Mouse (Mus musculus): ENCODE measurements at regions not wholly inside any gene's neighbourhood (a gene's known extent, or its start where the extent isn't known, plus 50 kb on each side); places are given as distances from the start of the nearest gene placed in this dataset.

GRCm38 (mm10) chr11:45296772-45297171 is 555.1 kb upstream of the Clint1 start:
- no peak for ATAC-seq (replicated peaks; ENCODE audit: low FRiP score)
- Histone ChIP-seq H3K9me3 (ENCODE audit: control insufficient read depth, low read length) (no peaks in the 10 kb centered on the region), H3K27ac (ENCODE audit: low read depth, low read length) (no peak overlapping the region), H3K4me1 (replicated peaks; ENCODE audit: control insufficient read depth, insufficient read depth, low read length) (no peaks in the 10 kb centered on the region), H3K4me2 (ENCODE audit: low read depth, low read length, severe bottlenecking) (no peak overlapping the region), H3K36me3 (ENCODE audit: control insufficient read depth, insufficient read depth, low read length) (no peaks in the 10 kb centered on the region), H3K4me3 (ENCODE audit: low read depth, low read length) (no peak overlapping the region), H3K9ac (ENCODE audit: low read length) (no peak overlapping the region), H3K27me3 (ENCODE audit: control insufficient read depth, insufficient read depth, low read length) (no peaks in the 10 kb centered on the region)
- no peak for DNase-seq (ENCODE audit: low spot score)
- WGBS = 74% methylated on average over 2 of the region's 2 CpGs

DNA sequence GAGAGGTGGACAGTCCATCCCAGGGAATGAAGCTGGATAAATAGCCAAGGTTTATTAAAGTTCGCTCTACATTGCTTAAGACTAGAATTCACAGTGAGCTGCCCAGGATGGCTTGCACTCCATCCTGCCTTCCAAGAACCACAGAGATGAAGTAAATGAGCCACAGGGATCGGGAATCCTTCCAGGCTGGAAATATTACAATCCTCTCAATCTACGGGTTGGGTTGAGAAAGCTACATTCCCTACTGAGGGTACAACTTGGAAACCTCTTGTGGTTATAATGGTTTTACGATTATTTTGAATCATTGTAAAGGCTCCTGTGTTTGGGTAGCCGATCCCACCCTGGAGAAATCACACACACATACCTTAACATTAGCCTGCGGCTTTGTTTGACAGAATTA is 539.9 kb upstream of the Clint1 start:
- ATAC-seq (replicated peaks; ENCODE audit: low FRiP score) (no peak), DNase-seq (ENCODE audit: low spot score) (no peak)
- no peaks in the 10 kb centered on the region for H3K36me3 ChIP-seq (ENCODE audit: control insufficient read depth, insufficient read depth, low read length)
- no peaks in the 10 kb centered on the region for H3K27me3 ChIP-seq (ENCODE audit: control insufficient read depth, insufficient read depth, low read length)
- no peak overlapping the region for H3K4me2 ChIP-seq (ENCODE audit: low read depth, low read length, severe bottlenecking)
- 92% methylated on average over 6 of the region's 6 CpGs for WGBS
- no peaks in the 10 kb centered on the region for H3K4me1 ChIP-seq (replicated peaks; ENCODE audit: control insufficient read depth, insufficient read depth, low read length)
- no peak overlapping the region for H3K4me3 ChIP-seq (ENCODE audit: low read depth, low read length)
- no peak overlapping the region for H3K9ac ChIP-seq (ENCODE audit: low read length)
- no peak overlapping the region for H3K27ac ChIP-seq (ENCODE audit: low read depth, low read length)
- H3K9me3 ChIP-seq (ENCODE audit: control insufficient read depth, low read length) = no peaks in the 10 kb centered on the region

- no peak overlapping the region for H3K27ac ChIP-seq (ENCODE audit: low read depth, low read length)
- ATAC-seq (replicated peaks; ENCODE audit: low FRiP score) = no peak
Observed at GRCm38 (mm10) chr11:45323766-45324165, 528.1 kb upstream of the Clint1 start.

GRCm38 (mm10) chr11:45330319-45330718 is 521.5 kb upstream of the Clint1 start:
- Histone ChIP-seq H3K9ac (ENCODE audit: low read length) (no peak overlapping the region), H3K4me2 (ENCODE audit: low read depth, low read length, severe bottlenecking) (no peak overlapping the region), H3K4me3 (ENCODE audit: low read depth, low read length) (no peak overlapping the region), H3K9me3 (ENCODE audit: control insufficient read depth, low read length) (no peaks in the 10 kb centered on the region), H3K36me3 (ENCODE audit: control insufficient read depth, insufficient read depth, low read length) (no peaks in the 10 kb centered on the region), H3K4me1 (replicated peaks; ENCODE audit: control insufficient read depth, insufficient read depth, low read length) (no peaks in the 10 kb centered on the region), H3K27me3 (ENCODE audit: control insufficient read depth, insufficient read depth, low read length) (no peaks in the 10 kb centered on the region), H3K27ac (ENCODE audit: low read depth, low read length) (no peak overlapping the region)
- no peak for ATAC-seq (replicated peaks; ENCODE audit: low FRiP score)
- no peak for DNase-seq (ENCODE audit: low spot score)
- 72% methylated on average over 2 of the region's 2 CpGs for WGBS

More at GRCm38 (mm10) chr11:45323766-45324165, 528.1 kb upstream of the Clint1 start:
- Histone ChIP-seq H3K4me1 (replicated peaks; ENCODE audit: control insufficient read depth, insufficient read depth, low read length) (no peaks in the 10 kb centered on the region), H3K9ac (ENCODE audit: low read length) (no peak overlapping the region), H3K4me2 (ENCODE audit: low read depth, low read length, severe bottlenecking) (no peak overlapping the region), H3K36me3 (ENCODE audit: control insufficient read depth, insufficient read depth, low read length) (no peaks in the 10 kb centered on the region), H3K9me3 (ENCODE audit: control insufficient read depth, low read length) (no peaks in the 10 kb centered on the region), H3K27me3 (ENCODE audit: control insufficient read depth, insufficient read depth, low read length) (no peaks in the 10 kb centered on the region), H3K4me3 (ENCODE audit: low read depth, low read length) (no peak overlapping the region)
- WGBS = 88% methylated on average over 5 of the region's 5 CpGs
- DNase-seq (ENCODE audit: low spot score) = no peak

DNA sequence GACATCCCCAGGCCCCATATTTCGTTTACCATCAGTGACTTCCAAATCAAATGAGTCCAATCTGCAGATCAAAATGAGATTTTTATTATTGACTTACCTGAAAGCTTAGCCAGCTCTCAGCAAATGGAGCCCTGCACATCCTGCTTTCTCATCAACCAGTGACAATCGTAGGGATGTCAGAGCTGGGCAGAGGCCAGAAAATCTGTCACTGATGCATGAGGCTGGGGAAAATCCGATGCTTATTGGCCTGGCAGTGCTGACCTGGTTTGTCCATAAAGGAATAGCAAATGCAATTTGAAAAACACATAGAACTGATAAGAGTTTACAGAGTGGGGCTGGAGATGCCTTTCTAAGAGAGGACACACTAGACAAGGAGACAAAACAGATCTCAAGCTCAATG is 518.1 kb upstream of the Clint1 start:
- no peak for DNase-seq (ENCODE audit: low spot score)
- Histone ChIP-seq H3K4me3 (ENCODE audit: low read depth, low read length) (no peak overlapping the region), H3K4me2 (ENCODE audit: low read depth, low read length, severe bottlenecking) (no peak overlapping the region), H3K4me1 (replicated peaks; ENCODE audit: control insufficient read depth, insufficient read depth, low read length) (no peaks in the 10 kb centered on the region), H3K9me3 (ENCODE audit: control insufficient read depth, low read length) (no peaks in the 10 kb centered on the region), H3K27me3 (ENCODE audit: control insufficient read depth, insufficient read depth, low read length) (no peaks in the 10 kb centered on the region), H3K36me3 (ENCODE audit: control insufficient read depth, insufficient read depth, low read length) (no peaks in the 10 kb centered on the region), H3K27ac (ENCODE audit: low read depth, low read length) (no peak overlapping the region), H3K9ac (ENCODE audit: low read length) (no peak overlapping the region)
- WGBS = 84% methylated on average over 3 of the region's 3 CpGs
- no peak for ATAC-seq (replicated peaks; ENCODE audit: low FRiP score)

- no peak for ATAC-seq (replicated peaks; ENCODE audit: low FRiP score)
Observed at GRCm38 (mm10) chr11:45349331-45349730, 502.5 kb upstream of the Clint1 start.

DNA sequence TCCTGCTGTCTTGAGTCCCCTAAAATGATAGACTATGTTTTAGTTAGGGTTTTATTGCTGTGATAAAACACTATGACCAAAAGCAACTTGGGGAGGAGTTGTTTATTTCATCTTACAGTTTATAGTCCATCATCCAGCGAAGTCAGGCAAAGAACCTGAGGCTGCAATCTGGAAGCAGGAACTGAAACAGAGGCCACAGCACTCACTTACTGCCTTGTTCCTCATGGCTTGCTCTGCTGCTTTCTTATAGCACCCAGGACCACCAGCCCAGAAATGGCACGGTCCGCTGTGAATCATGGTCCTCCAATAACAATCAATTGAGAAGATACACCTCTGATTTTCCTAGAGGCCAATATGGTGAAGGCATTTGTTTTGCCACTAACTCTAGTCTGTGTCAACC is 486.5 kb upstream of the Clint1 start:
- no peak overlapping the region for H3K4me3 ChIP-seq (ENCODE audit: low read depth, low read length)
- no peaks in the 10 kb centered on the region for H3K27me3 ChIP-seq (ENCODE audit: control insufficient read depth, insufficient read depth, low read length)
- H3K36me3 ChIP-seq (ENCODE audit: control insufficient read depth, insufficient read depth, low read length) = no peaks in the 10 kb centered on the region
- WGBS = 95% methylated on average over 3 of the region's 3 CpGs
- H3K9me3 ChIP-seq (ENCODE audit: control insufficient read depth, low read length) = no peaks in the 10 kb centered on the region
- no peak for ATAC-seq (replicated peaks; ENCODE audit: low FRiP score)
- H3K27ac ChIP-seq (ENCODE audit: low read depth, low read length) = no peak overlapping the region
- no peak for DNase-seq (ENCODE audit: low spot score)
- no peaks in the 10 kb centered on the region for H3K4me1 ChIP-seq (replicated peaks; ENCODE audit: control insufficient read depth, insufficient read depth, low read length)
- H3K4me2 ChIP-seq (ENCODE audit: low read depth, low read length, severe bottlenecking) = no peak overlapping the region
- H3K9ac ChIP-seq (ENCODE audit: low read length) = no peak overlapping the region

More at GRCm38 (mm10) chr11:45349331-45349730, 502.5 kb upstream of the Clint1 start:
- no peaks in the 10 kb centered on the region for H3K9me3 ChIP-seq (ENCODE audit: control insufficient read depth, low read length)
- no peaks in the 10 kb centered on the region for H3K4me1 ChIP-seq (replicated peaks; ENCODE audit: control insufficient read depth, insufficient read depth, low read length)
- no peak overlapping the region for H3K4me3 ChIP-seq (ENCODE audit: low read depth, low read length)
- no peak for DNase-seq (ENCODE audit: low spot score)
- no peak overlapping the region for H3K4me2 ChIP-seq (ENCODE audit: low read depth, low read length, severe bottlenecking)
- H3K9ac ChIP-seq (ENCODE audit: low read length) = no peak overlapping the region
- H3K27me3 ChIP-seq (ENCODE audit: control insufficient read depth, insufficient read depth, low read length) = no peaks in the 10 kb centered on the region
- no peak overlapping the region for H3K27ac ChIP-seq (ENCODE audit: low read depth, low read length)
- no peaks in the 10 kb centered on the region for H3K36me3 ChIP-seq (ENCODE audit: control insufficient read depth, insufficient read depth, low read length)

DNA sequence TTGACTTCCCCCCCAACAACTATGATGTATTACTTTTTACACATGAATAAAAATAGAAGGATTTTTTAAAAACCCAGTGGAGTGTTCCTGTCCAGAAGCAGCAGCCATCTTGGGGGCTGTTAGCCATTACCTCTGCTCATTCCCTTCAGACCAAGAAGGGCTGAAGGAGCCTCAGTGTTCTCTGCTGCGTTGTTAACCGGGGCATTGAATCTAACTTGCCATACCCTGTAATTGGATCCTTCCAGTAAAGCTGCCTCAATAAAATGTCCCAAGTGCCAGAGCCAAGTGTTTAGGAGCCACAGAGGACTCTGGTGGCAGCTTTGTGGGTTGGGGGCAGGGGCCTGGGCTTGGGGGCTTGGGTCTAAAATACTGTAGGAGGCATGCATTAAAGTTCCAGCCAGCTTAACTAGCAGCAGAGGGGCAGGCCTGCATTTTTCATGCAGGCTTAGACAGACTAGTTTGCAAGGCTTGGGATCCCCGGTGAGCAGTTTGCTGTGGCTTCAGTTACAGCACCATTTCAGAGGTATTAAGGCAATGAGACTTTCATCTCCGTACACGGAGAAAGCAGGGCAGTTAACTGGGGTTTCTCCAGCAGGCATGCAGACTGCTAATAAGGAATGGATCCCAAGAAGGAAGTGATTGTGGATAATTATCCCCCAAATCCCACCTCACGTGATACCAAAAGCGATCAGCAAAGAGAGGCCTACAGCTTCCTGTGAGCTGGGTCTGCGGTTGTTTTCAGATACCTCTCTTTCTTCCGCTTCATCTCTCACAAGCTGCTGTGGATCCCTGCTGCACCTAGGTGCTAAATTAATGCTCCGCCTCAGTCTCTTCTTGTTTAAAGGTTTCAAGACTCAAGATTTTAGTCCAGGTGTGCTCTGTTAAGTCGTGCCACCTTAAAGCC is 462.4 kb upstream of the Clint1 start:
- Histone ChIP-seq H3K27me3 (ENCODE audit: control insufficient read depth, insufficient read depth, low read length) (no peaks in the 10 kb centered on the region), H3K4me2 (ENCODE audit: low read depth, low read length, severe bottlenecking) (no peak overlapping the region), H3K9me3 (ENCODE audit: control insufficient read depth, low read length) (no peaks in the 10 kb centered on the region), H3K4me3 (ENCODE audit: low read depth, low read length) (no peak overlapping the region), H3K9ac (ENCODE audit: low read length) (no peak overlapping the region), H3K4me1 (replicated peaks; ENCODE audit: control insufficient read depth, insufficient read depth, low read length) (no peaks in the 10 kb centered on the region), H3K27ac (ENCODE audit: low read depth, low read length) (no peak overlapping the region), H3K36me3 (ENCODE audit: control insufficient read depth, insufficient read depth, low read length) (no peaks in the 10 kb centered on the region)
- ATAC-seq (replicated peaks; ENCODE audit: low FRiP score) = no peak
- WGBS = 61% methylated on average over 11 of the region's 11 CpGs
- DNase-seq (ENCODE audit: low spot score) = no peak

- WGBS = 59% methylated on average over 3 of the region's 3 CpGs
Observed at GRCm38 (mm10) chr11:45396009-45396408, 455.8 kb upstream of the Clint1 start.

More at GRCm38 (mm10) chr11:45396009-45396408, 455.8 kb upstream of the Clint1 start:
- Histone ChIP-seq H3K9me3 (ENCODE audit: control insufficient read depth, low read length) (no peaks in the 10 kb centered on the region), H3K4me1 (replicated peaks; ENCODE audit: control insufficient read depth, insufficient read depth, low read length) (no peaks in the 10 kb centered on the region; the same call in 1 of the 2 replicates), H3K27ac (ENCODE audit: low read depth, low read length) (no peak overlapping the region), H3K27me3 (ENCODE audit: control insufficient read depth, insufficient read depth, low read length) (no peaks in the 10 kb centered on the region), H3K4me2 (ENCODE audit: low read depth, low read length, severe bottlenecking) (no peak overlapping the region), H3K36me3 (ENCODE audit: control insufficient read depth, insufficient read depth, low read length) (no peaks in the 10 kb centered on the region), H3K4me3 (ENCODE audit: low read depth, low read length) (no peak overlapping the region), H3K9ac (ENCODE audit: low read length) (no peak overlapping the region)
- DNase-seq (ENCODE audit: low spot score) (no peak), ATAC-seq (replicated peaks; ENCODE audit: low FRiP score) (0 out of 2 replicates have a peak, but pooled peaks have one; percentile 21)

Measured in forebrain, embryonic 11.5 days (tissue).